Mouse (Mus musculus) ES-E14 (cell line): ENCODE data around the gene Acvrl1.

Experiments
- HCFC1 ChIP-seq: IDR thresholded peaks from 2 replicates; pipeline ENCODE4 v1.6.1; 2012; ENCODE audit warnings: low read length, inconsistent platforms, borderline replicate concordance; ENCODE audit not compliant: insufficient read depth
- MAFK ChIP-seq: IDR thresholded peaks from 2 replicates; pipeline ENCODE4 v1.6.1; 2014; ENCODE audit warnings: mild to moderate bottlenecking, low read depth, low read length, inconsistent platforms; ENCODE audit not compliant: insufficient read depth
- ZNF384 ChIP-seq: IDR thresholded peaks from 2 replicates; pipeline ENCODE4 v1.6.1; 2012; ENCODE audit warnings: low read depth, low read length, inconsistent platforms

DNA sequence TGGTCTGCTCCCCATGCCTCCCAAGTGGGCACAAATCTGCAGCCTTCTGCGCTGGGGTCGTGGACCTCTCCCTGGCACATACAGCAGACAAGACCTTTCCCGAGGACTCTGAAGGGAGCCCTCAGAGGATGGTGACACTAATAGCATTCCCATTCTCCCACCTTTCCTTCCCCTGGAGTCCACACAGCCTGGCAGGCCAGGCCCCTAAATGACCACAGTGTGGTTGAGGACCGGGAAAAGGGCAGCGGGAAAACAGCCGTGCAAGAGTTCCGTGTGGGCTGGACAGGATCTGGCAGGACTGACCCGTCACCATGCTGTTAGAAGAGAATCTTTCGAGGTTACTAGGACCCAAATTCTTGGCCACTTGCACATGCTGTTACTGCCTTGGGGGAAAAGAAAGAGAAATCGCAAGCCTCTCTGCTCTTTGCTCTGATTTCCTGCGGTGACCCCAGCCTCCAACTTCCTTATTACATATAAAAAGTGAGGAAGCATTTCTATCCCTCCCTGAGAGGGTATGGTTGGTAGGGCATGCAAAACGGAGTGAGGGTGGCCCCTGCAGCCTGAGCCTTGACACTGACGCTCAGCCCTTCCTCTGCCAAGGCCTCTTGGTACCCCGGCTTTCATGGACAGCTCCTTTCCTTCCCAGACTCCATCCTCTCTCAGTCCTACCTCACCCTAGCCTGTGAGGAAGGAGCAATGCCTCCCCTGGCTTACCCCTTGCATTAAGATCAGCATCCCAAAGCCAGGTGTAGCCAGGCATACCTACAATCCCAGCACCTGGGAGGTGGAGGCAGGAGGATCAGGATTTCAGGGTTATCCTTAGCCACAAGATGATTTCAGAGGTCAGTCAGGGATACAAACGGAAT lies 18.0 kb downstream of the Acvrl1 start:
- TF ChIP-seq HCFC1 (no peak), MAFK (no peak), ZNF384 (no peak)
